Mouse (Mus musculus) liver, embryonic 16.5 days (tissue): ENCODE measurements around the gene Rad1. TPM values are rescaled to one million over a fixed set of nuclear protein-coding genes. Genes with fewer than 3 reads are reported as not detected.

Experiments
- ATAC-seq: fragments of 200-750 bp; cut with Nextera tagmentation; 2 replicates; pipeline ENCODE4 v1.8.0; 2017; ENCODE audit warnings: low read depth, mild to moderate bottlenecking, moderate number of reproducible peaks, moderate library complexity
- H3K27ac ChIP-seq: fragments of 300-500 bp; sonication (generic); 2 replicates; pipeline ENCODE4 v1.5.1; 2014; ENCODE audit warnings: mild to moderate bottlenecking, low read length
- H3K27me3 ChIP-seq: fragments of 300-500 bp; sonication (generic); 2 replicates; pipeline ENCODE4 v1.6.1; 2014; ENCODE audit warnings: low read depth, low read length, mixed read lengths; ENCODE audit not compliant: control insufficient read depth, insufficient read depth
- H3K36me3 ChIP-seq: fragments of 300-500 bp; sonication (generic); 2 replicates; pipeline ENCODE4 v1.6.1; 2014; ENCODE audit warnings: mild to moderate bottlenecking; ENCODE audit not compliant: control insufficient read depth, insufficient read depth
- H3K4me1 ChIP-seq: fragments of 300-500 bp; sonication (generic); 2 replicates; pipeline ENCODE4 v1.6.1; 2014; ENCODE audit warnings: low read depth, low read length, mixed read lengths; ENCODE audit not compliant: control insufficient read depth
- H3K4me2 ChIP-seq: fragments of 300-500 bp; sonication (generic); 2 replicates; pipeline ENCODE4 v1.6.1; 2014; ENCODE audit warnings: low read depth, low read length, mixed read lengths
- H3K4me3 ChIP-seq: fragments of 300-500 bp; sonication (generic); 2 replicates; pipeline ENCODE4 v1.5.1; 2014; ENCODE audit warnings: low read depth, mild to moderate bottlenecking, low read length
- H3K9ac ChIP-seq: fragments of 300-500 bp; sonication (generic); 2 replicates; pipeline ENCODE4 v1.6.1; 2014; ENCODE audit warnings: low read depth, low read length
- H3K9me3 ChIP-seq: fragments of 300-500 bp; sonication (generic); replicated peaks from 2 replicates; pipeline ENCODE4 v1.6.1; 2016; ENCODE audit warnings: low read length; ENCODE audit not compliant: control insufficient read depth
- WGBS: fragments of 180-500 bp; shearing (Covaris S2); extraction: QIAGEN DNeasy Blood & Tissue Kit; methylation state at CpG from one replicate; pipeline ENCODE4 v1.1.7; 2014; ENCODE audit not compliant: insufficient replicate concordance; 5-methylcytosine and 5-hydroxymethylcytosine counted together
- polyA plus RNA-seq: library from polyadenylated mRNA; unstranded; fragments of >200 nt; fragmentation: Nextera tagmentation; extraction: Ambion mirVana; gene quantifications from 2 replicates; pipeline ENCODE4 v1.2.1, GENCODE M21; 2015

Rad1 gene
- polyA plus RNA-seq, 1 experiment from 2014 or later: 12.2 TPM

- H3K4me2 ChIP-seq: no peak overlapping the region
- no peaks in the 10 kb centered on the region for H3K27me3 ChIP-seq
- H3K36me3 ChIP-seq: no peaks in the 10 kb centered on the region
- H3K9me3 ChIP-seq: no peaks in the 10 kb centered on the region
- WGBS: 67% methylated on average over 7 of the region's 7 CpGs
- H3K9ac ChIP-seq: no peak overlapping the region
- no peak overlapping the region for H3K27ac ChIP-seq
- H3K4me1 ChIP-seq: no peaks in the 10 kb centered on the region
- no peak for ATAC-seq
- H3K4me3 ChIP-seq: no peak overlapping the region
Observed at GRCm38 (mm10) chr15:10535969-10536368, 50.2 kb downstream of the Rad1 start.

DNA sequence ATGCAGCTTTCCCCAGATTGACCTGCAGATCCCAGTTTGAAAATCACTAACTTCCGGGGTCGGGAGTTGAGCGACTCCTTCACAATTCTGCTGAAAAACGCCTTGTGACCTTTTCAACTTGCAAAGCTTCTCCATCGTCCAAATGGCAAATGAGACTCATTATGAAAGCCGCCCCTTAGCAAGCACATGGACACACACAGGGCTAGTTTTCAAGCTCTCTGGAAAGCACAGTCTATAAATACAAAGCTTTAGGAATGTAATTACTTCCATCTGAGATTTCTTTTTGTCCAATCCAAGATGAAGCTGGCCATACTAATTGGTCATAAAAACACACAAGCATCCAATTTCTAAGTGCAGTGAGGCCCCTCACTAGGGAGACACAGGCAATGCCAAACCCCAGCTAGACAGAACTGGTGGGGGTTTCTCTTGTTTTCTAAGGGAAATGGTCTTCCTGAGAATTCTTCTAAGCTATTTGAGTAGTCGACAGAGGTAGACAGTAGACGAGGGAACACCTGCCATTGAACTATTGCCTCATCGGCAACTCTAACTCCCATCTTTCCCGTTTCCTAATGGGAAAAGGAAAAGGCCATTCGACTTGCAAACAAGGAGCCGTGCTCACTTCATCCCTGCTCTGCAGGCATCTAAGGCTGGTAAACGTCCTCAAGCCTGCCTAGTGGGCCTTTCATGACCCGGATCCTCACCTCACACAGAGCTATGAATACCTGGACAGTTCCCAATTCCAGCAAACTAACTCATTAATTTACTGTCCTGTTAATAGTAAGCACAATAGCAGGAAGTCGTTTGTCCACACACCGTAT is 54.7 kb downstream of the Rad1 start:
- H3K4me1 ChIP-seq: no peaks in the 10 kb centered on the region
- H3K4me3 ChIP-seq: no peak overlapping the region
- H3K27ac ChIP-seq: no peak overlapping the region
- H3K9ac ChIP-seq: no peak overlapping the region
- H3K9me3 ChIP-seq: no peaks in the 10 kb centered on the region
- ATAC-seq: no peak
- H3K36me3 ChIP-seq: no peaks in the 10 kb centered on the region
- 68% methylated on average over 16 of the region's 16 CpGs for WGBS
- no peak overlapping the region for H3K4me2 ChIP-seq
- H3K27me3 ChIP-seq: no peaks in the 10 kb centered on the region

Other genes with a start within 250 kb of the Rad1 start
- not detected in 2 replicates for gene Gm21973, start 160.6 kb upstream of the Rad1 start, polyA plus RNA-seq
- gene Agxt2, start 127.5 kb upstream of the Rad1 start, polyA plus RNA-seq: 14.5 and 15.3 TPM in 2 replicates
- 1.9 and 2.9 TPM in 2 replicates for gene Dnajc21, start 15.5 kb upstream of the Rad1 start, polyA plus RNA-seq
- 40.0 and 47.7 TPM in 2 replicates for gene Brix1, start 71 bp upstream of the Rad1 start, polyA plus RNA-seq
- gene Ttc23l, start 72.7 kb downstream of the Rad1 start, polyA plus RNA-seq: not detected in 2 replicates
- 5.5 and 6.2 TPM in 2 replicates for gene Rai14, start 228.6 kb downstream of the Rad1 start, polyA plus RNA-seq